Mouse (Mus musculus): Measurements from ENCODE around the gene Ppp1r8.

- TF ChIP-seq CTCF (IDR thresholded peaks at IDR 0.05; ENCODE audit: control insufficient read depth, insufficient read depth, low read length): no peak
- no peak for TF ChIP-seq POLR2A (IDR thresholded peaks at IDR 0.05; ENCODE audit: borderline replicate concordance, control insufficient read depth, low read depth, low read length)
Observed at GRCm38 (mm10) chr4:132798028-132798427, 44.9 kb downstream of the Ppp1r8 start.
